Mouse (Mus musculus) cortical plate, adult 2 months (tissue): ENCODE data around the gene Eea1. TPM values are rescaled to one million over a fixed set of nuclear protein-coding genes. Genes with fewer than 3 reads are reported as not detected.

Experiments used
- H3K27ac ChIP-seq: fragments of 200-500 bp; 2 replicates; pipeline ENCODE4 v1.5.1; 2012; ENCODE audit warnings: low read length, control low read depth, inconsistent platforms; ENCODE audit not compliant: insufficient read depth
- H3K4me1 ChIP-seq: fragments of 200-500 bp; 2 replicates; pipeline ENCODE4 v1.6.1; 2011; ENCODE audit warnings: low read length; ENCODE audit not compliant: control insufficient read depth, insufficient read depth
- H3K4me3 ChIP-seq: fragments of 200-500 bp; 2 replicates; pipeline ENCODE4 v1.5.1; 2011; ENCODE audit warnings: mild to moderate bottlenecking, low read length, control low read depth; ENCODE audit not compliant: insufficient read depth
- CTCF ChIP-seq: fragments of 200-500 bp; IDR thresholded peaks from 2 replicates; pipeline ENCODE4 v1.5.1; 2011; ENCODE audit warnings: mild to moderate bottlenecking, control low read depth, low read length; ENCODE audit not compliant: insufficient read depth; ENCODE audit errors: extremely low read depth
- POLR2A ChIP-seq: fragments of 200-500 bp; IDR thresholded peaks from 2 replicates; pipeline ENCODE4 v1.6.1; 2011; ENCODE audit warnings: mild to moderate bottlenecking, low read length, control low read depth; ENCODE audit not compliant: insufficient read depth; ENCODE audit errors: extremely low read depth
- polyA plus RNA-seq: library from polyadenylated mRNA; depleted of rRNA; stranded (reverse); fragments of >200 nt; gene quantifications from 2 replicates; pipeline ENCODE4 v1.2.3, GENCODE M21; 2012; rRNA removed

The Eea1 gene
- 14.5 and 15.0 TPM in 2 replicates for polyA plus RNA-seq

DNA sequence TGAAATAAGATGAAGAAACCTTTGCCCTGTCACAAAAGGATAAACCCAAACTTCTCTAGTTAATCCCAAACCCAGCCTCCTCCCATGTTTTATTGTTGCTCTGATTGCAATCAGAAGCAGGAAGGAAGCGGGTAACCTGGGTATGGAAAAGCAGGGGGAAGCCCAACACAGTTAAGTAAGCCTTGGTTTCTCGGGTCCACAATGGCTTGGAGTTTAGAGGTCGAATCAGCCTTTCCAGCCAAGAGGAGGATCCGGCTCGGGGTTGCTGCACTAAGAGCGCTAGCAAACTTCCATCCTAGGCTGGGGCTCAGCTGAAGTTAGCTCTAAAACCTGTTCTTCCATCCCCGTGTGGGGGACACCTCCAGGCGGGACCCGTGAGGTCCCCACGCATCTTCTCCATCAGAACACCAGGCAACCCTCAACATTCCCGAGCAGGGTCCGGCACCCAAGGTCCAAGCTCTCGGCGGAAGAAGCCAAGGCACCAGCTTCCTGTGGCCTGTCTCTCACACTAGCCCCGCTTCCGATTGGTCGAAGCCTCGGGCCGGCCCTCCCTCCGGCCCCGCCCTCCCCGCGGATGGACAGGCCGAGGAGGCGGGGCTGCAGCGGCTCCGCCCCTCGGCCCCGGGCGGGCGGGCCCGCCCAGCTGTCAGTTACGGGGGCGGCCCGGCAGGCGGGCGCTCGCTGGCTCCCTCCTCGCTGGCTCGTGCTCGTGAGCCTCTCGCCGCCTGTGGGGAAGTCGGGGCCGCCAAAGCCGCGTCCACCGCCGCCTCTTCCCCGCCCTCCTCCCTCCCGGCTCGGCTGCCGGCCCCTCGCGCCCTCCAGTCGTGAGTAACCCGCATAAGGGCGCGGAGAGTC is at the start of gene Eea1:
Eea1 (plus strand) TSS at position 605 of the 855 bp plus-strand sequence.
- Histone ChIP-seq H3K27ac (peak within 1 kb of the TSS; percentile 52; the same call in 1 of the 2 replicates), H3K4me3 (peak within 1 kb of the TSS; percentile 53), H3K4me1 (no peaks in the 10 kb centered on the region; the same call in 1 of the 2 replicates)
- no peak for TF ChIP-seq CTCF
- peak; percentile 85 for TF ChIP-seq POLR2A

DNA sequence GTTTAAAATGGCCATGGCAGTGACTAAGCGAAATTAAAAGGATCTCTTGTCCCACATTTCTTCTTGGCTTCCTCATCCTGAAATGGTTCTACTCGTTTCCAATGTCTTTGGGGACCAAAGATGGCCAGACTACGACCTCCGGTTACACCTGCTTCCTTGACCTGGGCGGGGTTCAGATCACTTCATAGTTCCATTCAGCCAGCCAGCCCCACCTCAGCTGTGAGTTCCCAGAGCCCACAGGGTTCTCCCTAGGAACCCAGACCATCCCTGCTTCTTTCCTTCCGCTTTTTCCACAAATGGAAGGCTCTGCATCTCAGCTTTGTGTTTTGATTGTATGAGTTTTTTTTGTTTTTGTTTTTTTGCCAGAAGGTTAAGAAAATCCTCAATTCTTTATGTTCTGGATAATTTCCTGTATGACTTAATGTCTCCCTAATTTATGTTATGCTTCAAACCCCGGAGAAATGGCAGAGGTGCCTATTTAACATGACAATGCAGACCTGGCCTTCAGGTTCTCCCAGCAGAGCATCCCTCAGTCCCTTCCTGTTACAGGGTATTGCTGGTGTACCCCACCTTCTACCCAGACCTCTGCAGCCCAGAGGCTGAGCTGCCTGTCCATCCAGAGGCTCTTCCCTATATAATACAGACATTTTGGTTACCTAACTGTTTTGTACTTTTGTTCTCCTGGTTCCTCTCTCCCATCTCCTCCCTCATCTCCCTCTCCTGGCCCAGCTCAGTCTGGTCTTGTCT is 49.1 kb upstream of the Eea1 start:
- TF ChIP-seq POLR2A, result no peak
- TF ChIP-seq CTCF, result no peak
- no peaks in the 10 kb centered on the region for H3K4me1 ChIP-seq
- H3K27ac ChIP-seq, result no peak overlapping the region
- H3K4me3 ChIP-seq, result no peak overlapping the region

DNA sequence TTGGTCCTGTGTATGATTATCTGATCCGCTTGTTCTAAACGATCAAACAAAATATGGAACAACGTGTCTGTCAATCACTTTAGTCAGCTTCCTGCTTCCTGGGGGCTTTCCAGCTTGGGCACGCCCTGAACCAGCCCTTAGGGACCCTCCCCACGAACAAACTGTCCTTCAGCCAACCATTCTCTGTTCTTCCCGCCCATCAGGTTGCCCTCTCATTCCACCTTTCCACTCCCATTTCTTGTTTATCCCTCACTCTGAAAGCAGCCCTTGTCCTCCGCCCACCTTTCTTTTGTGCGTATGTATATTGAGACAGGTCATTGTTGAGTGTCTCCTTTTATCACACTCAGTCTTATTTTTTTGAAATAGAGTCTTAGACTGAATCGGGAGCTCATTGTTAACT is 48.3 kb upstream of the Eea1 start:
- no peak for TF ChIP-seq CTCF
- H3K4me3 ChIP-seq, result no peak overlapping the region
- H3K27ac ChIP-seq, result no peak overlapping the region
- no peaks in the 10 kb centered on the region for H3K4me1 ChIP-seq

DNA sequence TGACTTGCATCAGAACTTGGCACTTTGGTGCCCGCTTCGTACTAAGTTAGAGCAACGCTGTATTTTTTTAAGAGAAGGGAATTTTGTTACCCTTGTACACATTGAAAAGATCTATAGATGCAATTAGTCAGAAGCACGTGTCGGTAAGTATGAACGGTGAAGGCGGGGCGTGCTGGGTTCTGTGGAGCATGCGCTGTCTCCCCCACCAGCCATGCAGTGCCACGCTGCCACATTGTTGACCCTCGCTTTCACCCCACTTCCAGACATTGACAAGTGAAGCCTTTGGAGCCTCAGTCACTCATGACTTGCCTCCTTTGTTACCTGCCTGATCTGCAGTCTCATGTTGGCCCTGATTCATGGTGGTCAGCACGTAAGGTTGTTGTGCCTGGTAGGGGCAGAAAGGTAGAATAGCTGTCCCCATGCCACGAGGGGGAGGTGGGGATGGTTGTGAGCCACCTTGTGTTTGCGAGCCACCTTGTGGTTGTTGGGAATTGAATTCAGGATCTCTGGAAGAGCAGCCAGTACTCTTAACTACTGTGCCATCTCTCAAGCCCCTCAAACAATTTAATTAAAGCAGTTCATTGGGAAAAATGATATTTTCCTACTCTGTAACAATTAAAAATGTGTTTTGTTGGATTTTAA is 47.0 kb upstream of the Eea1 start:
- Histone ChIP-seq H3K27ac (no peak overlapping the region), H3K4me1 (no peaks in the 10 kb centered on the region), H3K4me3 (no peak overlapping the region; the same call in 1 of the 2 replicates)
- TF ChIP-seq POLR2A (no peak), CTCF (0 out of 2 replicates have a peak, but pooled peaks have one; percentile 22)

DNA sequence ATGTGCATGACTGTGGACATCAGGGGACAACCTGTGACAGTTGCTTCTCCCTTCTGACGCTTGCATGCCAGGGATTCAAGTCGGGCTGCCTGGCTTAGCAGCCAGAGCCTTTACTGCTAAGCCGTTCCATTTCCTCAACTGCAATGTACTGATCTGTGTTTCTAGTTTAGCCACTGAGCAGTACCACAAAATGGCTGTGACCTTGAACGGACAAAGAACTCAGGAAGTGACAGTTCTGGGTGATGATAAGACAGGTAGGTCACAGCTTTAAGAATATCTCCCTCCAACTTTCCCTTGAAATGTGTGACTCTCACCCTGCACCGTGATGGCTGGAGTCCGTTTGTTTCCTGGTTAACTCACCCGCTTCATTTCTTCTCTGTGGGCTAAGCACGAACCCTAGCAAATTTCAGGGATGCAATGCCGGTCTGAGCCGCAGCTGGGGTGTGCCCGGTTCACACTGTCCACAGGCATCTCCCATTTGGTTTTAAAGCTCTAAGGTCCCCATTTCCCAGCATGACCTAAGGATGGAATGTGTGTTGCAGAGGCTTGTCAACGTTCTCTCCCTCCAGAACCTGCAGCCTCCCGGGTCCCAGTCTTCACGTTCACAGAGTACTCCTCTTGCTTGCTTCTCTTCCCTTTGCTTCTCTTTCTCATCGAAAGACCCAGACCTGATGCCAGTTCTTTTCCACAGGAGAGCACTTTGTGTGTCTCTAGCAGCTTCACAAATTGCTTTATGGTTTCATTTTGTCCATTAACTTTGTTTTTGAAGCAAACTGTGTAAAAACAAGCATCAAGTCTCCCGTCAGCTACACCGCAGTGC is 46.2 kb upstream of the Eea1 start:
- Histone ChIP-seq H3K4me3 (peak overlapping the region; percentile 36), H3K4me1 (no peaks in the 10 kb centered on the region), H3K27ac (no peak overlapping the region)
- TF ChIP-seq CTCF, result no peak
- no peak for TF ChIP-seq POLR2A

DNA sequence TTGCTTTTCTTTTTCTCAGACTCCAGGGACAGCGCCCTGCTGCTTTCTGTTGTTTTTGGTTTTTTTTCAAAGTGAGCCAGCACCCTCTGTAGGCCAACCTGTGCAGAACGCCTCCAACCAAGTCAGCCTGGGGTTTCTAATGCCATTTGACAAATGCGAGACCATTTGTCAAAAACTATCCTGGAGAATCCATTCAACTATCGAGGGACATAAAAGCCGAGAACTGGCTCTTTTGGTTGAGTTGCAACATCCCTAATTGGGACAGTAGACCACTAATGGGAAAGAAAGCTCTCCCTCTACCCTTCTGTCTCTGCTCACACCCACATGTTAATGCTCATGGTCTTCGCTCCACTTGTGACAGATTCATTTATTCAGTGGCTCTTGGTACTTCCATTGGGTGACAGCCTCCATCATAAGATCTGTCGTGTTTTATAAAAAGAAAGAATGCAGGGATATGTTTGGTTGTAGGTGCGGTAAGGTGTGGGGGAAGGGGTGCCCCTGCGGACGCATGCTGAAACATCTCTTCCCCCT is 45.5 kb upstream of the Eea1 start:
- Histone ChIP-seq H3K4me1 (no peaks in the 10 kb centered on the region), H3K4me3 (peak overlapping the region; percentile 36), H3K27ac (no peak overlapping the region)
- TF ChIP-seq POLR2A, result no peak
- TF ChIP-seq CTCF, result peak; percentile 86

DNA sequence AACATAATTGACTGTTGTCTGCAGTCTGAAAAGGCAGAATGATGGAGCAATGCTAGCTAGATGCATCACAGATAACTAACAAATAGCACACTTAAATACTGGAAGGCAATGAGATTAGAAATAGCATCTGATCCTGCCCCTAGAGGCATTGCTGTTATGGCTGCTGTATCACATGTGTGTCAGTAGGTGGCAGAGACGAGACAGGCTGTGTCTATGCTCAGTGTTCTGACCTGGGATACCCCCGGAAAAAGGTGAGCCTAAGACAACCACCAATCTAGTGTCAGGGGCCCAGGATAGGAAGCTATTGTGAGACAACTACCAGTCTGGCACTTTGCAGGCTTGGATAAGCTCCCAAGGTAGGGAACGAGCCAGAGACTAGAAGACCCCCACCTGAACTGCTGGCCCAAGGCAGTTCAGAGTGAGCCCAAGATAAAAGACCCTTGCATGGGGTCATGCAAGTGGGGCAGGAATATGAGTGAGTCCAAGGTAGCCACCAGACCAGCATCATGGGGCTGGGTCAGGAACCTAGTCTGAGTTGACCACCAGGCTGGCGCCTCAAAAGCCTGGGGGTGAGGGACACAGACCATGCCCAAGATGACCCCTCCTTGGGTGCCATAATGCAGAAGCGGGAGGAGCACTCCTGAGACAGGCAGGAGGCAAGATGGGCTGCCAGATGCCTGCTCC is 41.8 kb upstream of the Eea1 start:
- Histone ChIP-seq H3K4me3 (no peak overlapping the region), H3K27ac (no peak overlapping the region), H3K4me1 (no peaks in the 10 kb centered on the region)
- TF ChIP-seq POLR2A, result no peak
- TF ChIP-seq CTCF, result peak; percentile 84

DNA sequence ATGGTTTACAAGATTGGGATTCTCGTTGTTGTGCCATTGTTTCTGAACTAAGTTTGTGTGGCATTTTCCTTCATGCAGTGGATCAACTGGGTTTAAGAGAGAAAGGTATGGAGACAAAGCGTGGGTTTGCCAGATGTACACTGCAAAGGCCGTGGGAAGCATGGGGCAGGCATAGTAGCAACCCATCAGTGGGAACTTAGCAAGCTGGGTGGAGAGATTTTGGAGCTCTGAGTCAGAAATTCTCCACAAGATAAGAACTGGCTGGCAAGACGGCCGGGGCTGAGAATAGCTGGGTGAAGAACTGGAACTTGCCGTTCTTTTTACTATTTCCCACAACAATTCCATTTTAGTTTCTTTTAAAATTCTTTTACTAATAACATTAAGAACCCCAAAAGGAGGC is 35.8 kb upstream of the Eea1 start:
- H3K4me1 ChIP-seq, result no peaks in the 10 kb centered on the region
- no peak overlapping the region for H3K27ac ChIP-seq
- no peak overlapping the region for H3K4me3 ChIP-seq
- no peak for TF ChIP-seq CTCF
- TF ChIP-seq POLR2A, result no peak
